Mouse (Mus musculus) lung, embryonic 15.5 days (tissue): ENCODE results near the gene Mep1a. TPM values are rescaled to one million over a fixed set of nuclear protein-coding genes. Genes with fewer than 3 reads are reported as not detected.

ENCODE experiments used
- ATAC-seq: fragments of 200-750 bp; cut with Nextera tagmentation; 2 replicates; pipeline ENCODE4 v1.8.0; 2017; ENCODE audit warnings: moderate number of reproducible peaks, borderline replicate concordance; ENCODE audit not compliant: low FRiP score, low TSS enrichment; ENCODE audit errors: extremely low read depth
- H3K27ac ChIP-seq: fragments of 300-500 bp; sonication (generic); 2 replicates; pipeline ENCODE4 v1.5.1; 2015; ENCODE audit warnings: moderate library complexity, mild to moderate bottlenecking, inconsistent platforms
- H3K27me3 ChIP-seq: fragments of 300-500 bp; sonication (generic); 2 replicates; pipeline ENCODE4 v1.6.1; 2015; ENCODE audit warnings: inconsistent platforms
- H3K36me3 ChIP-seq: fragments of 300-500 bp; sonication (generic); 2 replicates; pipeline ENCODE4 v1.6.1; 2015; ENCODE audit warnings: inconsistent platforms
- H3K4me1 ChIP-seq: fragments of 300-500 bp; sonication (generic); 2 replicates; pipeline ENCODE4 v1.6.1; 2015; ENCODE audit warnings: inconsistent platforms
- H3K4me2 ChIP-seq: fragments of 300-500 bp; sonication (generic); 2 replicates; pipeline ENCODE4 v1.6.1; 2015; ENCODE audit warnings: inconsistent platforms, mild to moderate bottlenecking, moderate library complexity
- H3K4me3 ChIP-seq: fragments of 300-500 bp; sonication (generic); 2 replicates; pipeline ENCODE4 v1.5.1; 2015; ENCODE audit warnings: mild to moderate bottlenecking, inconsistent platforms
- H3K9ac ChIP-seq: fragments of 300-500 bp; sonication (generic); 2 replicates; pipeline ENCODE4 v1.6.1; 2015; ENCODE audit warnings: inconsistent platforms
- H3K9me3 ChIP-seq: fragments of 300-500 bp; sonication (generic); 2 replicates; pipeline ENCODE4 v1.6.1; 2016; ENCODE audit warnings: inconsistent platforms
- WGBS: fragments of 180-500 bp; shearing (Covaris S2); methylation state at CpG from one replicate; pipeline ENCODE4 v1.1.7; 2015; 5-methylcytosine and 5-hydroxymethylcytosine counted together
- polyA plus RNA-seq: library from polyadenylated mRNA; unstranded; fragments of >200 nt; fragmentation: Nextera tagmentation; extraction: Ambion mirVana; gene quantifications from 2 replicates; pipeline ENCODE4 v1.2.1, GENCODE M21; 2015

The Mep1a gene
- polyA plus RNA-seq, 1 experiment from 2014 or later = not detected

GRCm38 (mm10) chr17:43472558-43472957 lies 30.1 kb downstream of the Mep1a start:
- no peaks in the 10 kb centered on the region for H3K9me3 ChIP-seq
- 85% methylated on average over 4 of the region's 4 CpGs for WGBS
- peaks cover 12% of the 10 kb centered on the region for H3K4me1 ChIP-seq
- H3K4me3 ChIP-seq = no peak overlapping the region
- H3K4me2 ChIP-seq = no peak overlapping the region
- no peaks in the 10 kb centered on the region for H3K27me3 ChIP-seq
- ATAC-seq = no peak
- no peaks in the 10 kb centered on the region for H3K36me3 ChIP-seq
- no peak overlapping the region for H3K9ac ChIP-seq
- no peak overlapping the region for H3K27ac ChIP-seq

- Histone ChIP-seq H3K4me3 (no peak overlapping the region), H3K27ac (no peak overlapping the region), H3K9me3 (no peaks in the 10 kb centered on the region), H3K36me3 (no peaks in the 10 kb centered on the region), H3K9ac (no peak overlapping the region), H3K4me1 (peaks cover 12% of the 10 kb centered on the region), H3K27me3 (no peaks in the 10 kb centered on the region), H3K4me2 (no peak overlapping the region)
- no peak for ATAC-seq
- WGBS = 5% methylated on average over 3 of the region's 3 CpGs
Measured at GRCm38 (mm10) chr17:43470039-43470438, 32.6 kb downstream of the Mep1a start.

- ATAC-seq = peak; percentile 92
- H3K4me1 ChIP-seq = peaks cover 10% of the 10 kb centered on the region; the same call in 1 of the 2 replicates
Measured at GRCm38 (mm10) chr17:43460245-43461181, 42.1 kb downstream of the Mep1a start.

GRCm38 (mm10) chr17:43459737-43460230 lies 42.8 kb downstream of the Mep1a start:
- Histone ChIP-seq H3K27me3 (no peaks in the 10 kb centered on the region), H3K9ac (no peak overlapping the region), H3K27ac (no peak overlapping the region), H3K4me1 (peaks cover 10% of the 10 kb centered on the region; the same call in 1 of the 2 replicates), H3K4me3 (no peak overlapping the region), H3K9me3 (no peaks in the 10 kb centered on the region), H3K4me2 (no peak overlapping the region), H3K36me3 (no peaks in the 10 kb centered on the region)
- WGBS = 61% methylated on average over 12 of the region's 12 CpGs
- no peak for ATAC-seq

More at GRCm38 (mm10) chr17:43460245-43461181, 42.1 kb downstream of the Mep1a start:
- Histone ChIP-seq H3K27ac (no peak overlapping the region), H3K36me3 (no peaks in the 10 kb centered on the region), H3K9me3 (no peaks in the 10 kb centered on the region), H3K4me3 (no peak overlapping the region), H3K4me2 (no peak overlapping the region), H3K9ac (no peak overlapping the region), H3K27me3 (no peaks in the 10 kb centered on the region)
- WGBS = 30% methylated on average over 19 of the region's 19 CpGs

GRCm38 (mm10) chr17:43458598-43458997 lies 44.0 kb downstream of the Mep1a start:
- Histone ChIP-seq H3K9ac (no peak overlapping the region), H3K27ac (no peak overlapping the region), H3K4me1 (peaks cover 10% of the 10 kb centered on the region; the same call in 1 of the 2 replicates), H3K4me3 (no peak overlapping the region), H3K9me3 (no peaks in the 10 kb centered on the region), H3K4me2 (no peak overlapping the region), H3K36me3 (no peaks in the 10 kb centered on the region), H3K27me3 (no peaks in the 10 kb centered on the region)
- no peak for ATAC-seq
- 8% methylated on average over 9 of the region's 9 CpGs for WGBS

DNA sequence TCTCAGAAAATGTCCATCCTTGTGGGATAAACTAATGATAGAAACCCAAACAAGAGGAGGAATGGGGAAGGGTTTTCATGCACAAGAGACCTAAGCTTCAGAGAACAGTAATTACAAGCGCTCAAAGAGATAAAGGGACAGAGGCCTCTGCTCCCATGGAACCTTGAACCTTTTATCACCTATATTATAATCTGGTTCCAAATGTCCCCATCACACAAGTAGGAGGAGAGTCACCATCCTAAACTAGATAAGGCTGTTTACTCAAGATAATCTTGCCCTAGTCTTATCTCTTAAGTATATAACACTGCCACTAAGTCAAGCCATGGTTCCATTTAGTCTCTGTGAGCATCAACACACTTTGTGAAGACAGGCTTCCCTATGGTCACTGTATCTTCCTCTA lies 51.4 kb downstream of the Mep1a start:
- Histone ChIP-seq H3K9me3 (no peaks in the 10 kb centered on the region), H3K36me3 (peaks cover 5% of the 10 kb centered on the region; the same call in 1 of the 2 replicates), H3K9ac (no peak overlapping the region), H3K4me1 (no peaks in the 10 kb centered on the region), H3K27ac (no peak overlapping the region), H3K4me3 (no peak overlapping the region), H3K27me3 (no peaks in the 10 kb centered on the region), H3K4me2 (no peak overlapping the region)
- WGBS = 43% methylated on average over 1 of the region's 1 CpGs
- no peak for ATAC-seq

DNA sequence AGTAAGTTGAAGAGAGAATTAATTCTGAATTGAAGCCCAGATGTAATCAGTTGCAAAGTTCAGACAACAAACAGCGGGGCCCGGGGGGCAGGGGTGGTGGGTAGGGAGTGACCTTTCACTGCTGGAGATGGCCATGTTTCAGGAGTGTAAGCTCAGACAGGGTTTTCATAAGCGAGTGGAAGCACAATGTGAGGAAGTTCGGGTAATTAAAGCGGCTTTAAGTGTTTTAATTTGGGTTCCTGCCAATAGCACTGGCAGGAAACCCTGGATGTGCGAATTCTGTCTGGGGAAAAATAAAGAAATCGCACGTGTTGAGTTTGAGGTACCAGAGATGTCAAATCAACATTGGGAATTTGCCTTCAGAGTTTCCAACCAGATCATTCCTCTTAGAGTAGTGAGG lies 68.1 kb downstream of the Mep1a start:
- no peak overlapping the region for H3K27ac ChIP-seq
- H3K4me1 ChIP-seq = no peaks in the 10 kb centered on the region
- H3K27me3 ChIP-seq = no peaks in the 10 kb centered on the region
- WGBS = 67% methylated on average over 8 of the region's 8 CpGs
- H3K4me3 ChIP-seq = no peak overlapping the region
- H3K9ac ChIP-seq = no peak overlapping the region
- H3K36me3 ChIP-seq = 0 out of 2 replicates have a peak, but pooled peaks cover 3% of the 10 kb centered on the region
- H3K9me3 ChIP-seq = no peaks in the 10 kb centered on the region
- H3K4me2 ChIP-seq = no peak overlapping the region
- ATAC-seq = 0 out of 2 replicates have a peak, but pooled peaks have one; percentile 52

DNA sequence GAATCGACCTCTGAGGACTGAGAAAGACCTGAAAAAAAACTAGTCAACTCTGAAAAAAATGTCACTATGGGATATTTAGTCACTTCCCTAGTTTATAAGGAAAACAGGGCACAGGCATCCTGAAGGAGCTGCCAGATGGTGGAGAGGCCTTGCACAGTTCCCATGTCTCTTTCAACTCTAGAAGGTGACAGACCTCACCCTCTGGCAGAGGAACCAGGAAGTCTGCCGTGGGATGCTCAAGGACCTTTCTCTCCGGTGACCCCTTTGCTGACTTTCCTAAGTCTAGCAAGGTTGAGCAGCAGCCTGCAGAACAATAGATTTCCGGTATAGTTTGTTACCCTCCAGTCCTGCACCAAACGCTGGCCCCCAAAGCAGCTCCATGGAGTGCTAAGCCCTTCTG lies 70.9 kb downstream of the Mep1a start:
- Histone ChIP-seq H3K36me3 (0 out of 2 replicates have a peak, but pooled peaks cover 6% of the 10 kb centered on the region), H3K4me2 (no peak overlapping the region)
- 25% methylated on average over 5 of the region's 5 CpGs for WGBS

More for the DNA sequence above, 70.9 kb downstream of the Mep1a start:
- Histone ChIP-seq H3K9me3 (no peaks in the 10 kb centered on the region), H3K27me3 (no peaks in the 10 kb centered on the region), H3K4me3 (no peak overlapping the region), H3K4me1 (no peaks in the 10 kb centered on the region), H3K9ac (no peak overlapping the region), H3K27ac (no peak overlapping the region)
- no peak for ATAC-seq

Other genes with a start within 250 kb of the Mep1a start
- not detected in 2 replicates for gene Adgrf1, start 232.5 kb downstream of the Mep1a start, polyA plus RNA-seq
- 19.0 and 25.0 TPM in 2 replicates for gene Adgrf5, start 142.4 kb downstream of the Mep1a start, polyA plus RNA-seq
- 0.30 and 0.36 TPM in 2 replicates for gene Ankrd66, start 40.8 kb upstream of the Mep1a start, polyA plus RNA-seq
- 10.6 and 12.5 TPM in 2 replicates for gene Pla2g7, start 65.3 kb upstream of the Mep1a start, polyA plus RNA-seq
- gene Tdrd6, start 127.5 kb upstream of the Mep1a start, polyA plus RNA-seq = not detected in 2 replicates
- gene Slc25a27, start 164.4 kb upstream of the Mep1a start, polyA plus RNA-seq = 17.9 and 21.5 TPM in 2 replicates
- gene Cyp39a1, start 164.6 kb upstream of the Mep1a start, polyA plus RNA-seq = 39.2 and 43.2 TPM in 2 replicates